Mouse (Mus musculus): ENCODE measurements at regions not wholly inside any gene's neighbourhood (a gene's known extent, or its start where the extent isn't known, plus 50 kb on each side); places are given as distances from the start of the nearest gene placed in this dataset.

DNA sequence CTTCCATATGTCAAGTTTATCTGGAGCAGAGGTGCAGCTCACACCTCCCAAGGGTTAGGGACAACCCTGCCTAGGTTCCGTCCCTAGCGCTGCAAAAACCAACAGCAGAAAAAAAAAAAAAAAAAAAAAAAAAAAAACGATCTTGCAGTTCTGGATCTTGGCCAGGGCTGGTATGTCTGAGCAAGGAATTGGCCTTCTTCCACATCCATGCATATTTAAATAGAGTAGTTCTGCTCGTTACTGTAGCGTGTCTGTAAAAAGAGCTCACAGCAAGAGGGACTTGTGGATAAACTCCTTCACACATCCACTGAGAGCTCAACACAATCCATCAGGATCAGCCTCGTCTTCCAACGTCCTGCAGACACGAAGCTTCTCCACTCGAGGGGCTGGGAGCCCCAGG lies 639.4 kb upstream of the Adam5 start:
- WGBS = 14% methylated on average over 9 of the region's 9 CpGs
- Histone ChIP-seq H3K9ac (no peak overlapping the region), H3K9me3 (ENCODE audit: low read length) (no peaks in the 10 kb centered on the region), H3K4me3 (ENCODE audit: low read depth, low read length) (no peak overlapping the region), H3K4me2 (ENCODE audit: low read depth) (no peak overlapping the region), H3K4me1 (ENCODE audit: insufficient read depth) (peaks cover 36% of the 10 kb centered on the region), H3K36me3 (ENCODE audit: insufficient read depth) (no peaks in the 10 kb centered on the region), H3K27me3 (ENCODE audit: insufficient read depth, low read length) (no peaks in the 10 kb centered on the region), H3K27ac (ENCODE audit: low read depth, low read length) (peak overlapping the region; percentile 41)
- no peak for TF ChIP-seq CTCF (IDR thresholded peaks at IDR 0.05; ENCODE audit: low read depth)
- DNase-seq (peak; percentile 87), ATAC-seq (peak; percentile 38; the same call in 1 of the 2 replicates)

DNA sequence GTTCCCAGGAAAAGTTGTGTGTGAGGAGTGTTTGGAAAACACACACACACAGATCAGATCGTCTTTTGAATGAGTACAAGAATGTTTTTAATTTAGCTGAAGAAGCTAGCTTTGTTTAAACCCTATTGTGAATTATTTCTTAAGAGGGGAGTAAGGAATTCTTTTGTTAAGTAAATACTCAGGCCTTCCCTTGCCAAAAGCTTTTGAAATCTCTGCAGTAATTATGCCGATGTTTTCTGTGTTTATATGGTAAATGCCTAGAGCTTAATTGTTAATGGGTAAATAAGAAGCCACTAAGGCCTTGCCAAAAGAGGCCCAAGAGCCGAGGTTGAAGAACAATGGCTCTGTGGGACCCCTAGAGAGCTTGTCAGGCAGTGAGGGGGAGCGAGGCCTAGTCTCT lies 638.3 kb upstream of the Adam5 start:
- WGBS = 6% methylated on average over 4 of the region's 4 CpGs
- Histone ChIP-seq H3K27ac (ENCODE audit: low read depth, low read length) (no peak overlapping the region), H3K4me3 (ENCODE audit: low read depth, low read length) (no peak overlapping the region), H3K4me2 (ENCODE audit: low read depth) (no peak overlapping the region), H3K36me3 (ENCODE audit: insufficient read depth) (no peaks in the 10 kb centered on the region), H3K9ac (no peak overlapping the region), H3K4me1 (ENCODE audit: insufficient read depth) (peaks cover 36% of the 10 kb centered on the region), H3K9me3 (ENCODE audit: low read length) (no peaks in the 10 kb centered on the region), H3K27me3 (ENCODE audit: insufficient read depth, low read length) (no peaks in the 10 kb centered on the region)
- no peak for ATAC-seq
- no peak for TF ChIP-seq CTCF (IDR thresholded peaks at IDR 0.05; ENCODE audit: low read depth)
- DNase-seq = no peak

DNA sequence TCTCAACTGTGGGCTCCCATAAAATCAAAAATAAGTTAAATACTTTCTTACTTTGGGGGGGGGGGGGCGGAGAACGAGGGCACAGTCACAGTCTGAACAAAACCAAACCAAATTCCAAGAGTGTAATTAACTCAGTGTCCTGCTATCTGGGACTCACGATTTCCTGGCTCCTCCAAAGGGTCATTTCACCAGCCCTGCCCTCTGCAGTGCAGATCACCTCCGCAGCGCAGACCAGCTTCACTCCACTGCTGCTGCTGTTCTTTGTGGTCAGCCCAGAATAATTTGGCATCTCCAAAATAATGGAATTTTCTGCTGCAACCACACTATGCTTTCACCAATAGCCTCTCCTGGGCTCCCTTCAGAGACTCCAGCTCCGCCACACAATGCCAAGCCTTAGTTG lies 631.5 kb upstream of the Adam5 start:
- Histone ChIP-seq H3K9ac (no peak overlapping the region), H3K27ac (ENCODE audit: low read depth, low read length) (no peak overlapping the region), H3K27me3 (ENCODE audit: insufficient read depth, low read length) (no peaks in the 10 kb centered on the region), H3K4me3 (ENCODE audit: low read depth, low read length) (no peak overlapping the region), H3K4me2 (ENCODE audit: low read depth) (no peak overlapping the region), H3K36me3 (ENCODE audit: insufficient read depth) (no peaks in the 10 kb centered on the region), H3K9me3 (ENCODE audit: low read length) (no peaks in the 10 kb centered on the region), H3K4me1 (ENCODE audit: insufficient read depth) (no peaks in the 10 kb centered on the region)
- no peak for TF ChIP-seq CTCF (IDR thresholded peaks at IDR 0.05; ENCODE audit: low read depth)
- DNase-seq (no peak), ATAC-seq (no peak)
- WGBS = 63% methylated on average over 6 of the region's 6 CpGs

DNA sequence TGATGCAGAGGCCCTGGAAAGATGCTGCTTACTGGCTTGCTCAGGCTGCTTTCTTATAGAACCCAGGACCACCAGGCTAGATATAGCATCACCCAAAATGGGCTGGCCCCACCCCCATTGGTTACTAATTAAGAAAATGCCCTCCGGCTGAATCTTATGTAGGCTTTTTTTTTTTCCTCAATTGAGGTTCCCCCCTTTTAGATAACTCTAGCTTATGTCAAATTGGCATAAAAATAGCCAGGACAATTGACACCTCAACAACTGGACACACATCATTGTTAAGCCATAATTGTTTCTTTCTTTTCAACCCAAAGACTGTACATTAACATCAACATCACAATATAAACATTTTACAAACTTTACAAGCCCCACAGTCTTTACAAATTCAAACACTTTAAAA lies 630.8 kb upstream of the Adam5 start:
- Histone ChIP-seq H3K27ac (ENCODE audit: low read depth, low read length) (no peak overlapping the region), H3K36me3 (ENCODE audit: insufficient read depth) (no peaks in the 10 kb centered on the region), H3K4me2 (ENCODE audit: low read depth) (no peak overlapping the region), H3K4me3 (ENCODE audit: low read depth, low read length) (no peak overlapping the region), H3K27me3 (ENCODE audit: insufficient read depth, low read length) (no peaks in the 10 kb centered on the region), H3K9me3 (ENCODE audit: low read length) (no peaks in the 10 kb centered on the region), H3K9ac (no peak overlapping the region), H3K4me1 (ENCODE audit: insufficient read depth) (no peaks in the 10 kb centered on the region)
- no peak for ATAC-seq
- TF ChIP-seq CTCF (IDR thresholded peaks at IDR 0.05; ENCODE audit: low read depth) = no peak
- WGBS = 65% methylated on average over 1 of the region's 1 CpGs
- no peak for DNase-seq

GRCm38 (mm10) chr8:25453826-25454225 lies 629.7 kb upstream of the Adam5 start:
- TF ChIP-seq CTCF (IDR thresholded peaks at IDR 0.05; ENCODE audit: low read depth) = no peak
- 91% methylated on average over 9 of the region's 9 CpGs for WGBS
- no peaks in the 10 kb centered on the region for H3K9me3 ChIP-seq (ENCODE audit: low read length)
- H3K4me1 ChIP-seq (ENCODE audit: insufficient read depth) = no peaks in the 10 kb centered on the region
- no peaks in the 10 kb centered on the region for H3K27me3 ChIP-seq (ENCODE audit: insufficient read depth, low read length)
- H3K9ac ChIP-seq = no peak overlapping the region
- H3K36me3 ChIP-seq (ENCODE audit: insufficient read depth) = no peaks in the 10 kb centered on the region
- no peak overlapping the region for H3K4me3 ChIP-seq (ENCODE audit: low read depth, low read length)
- DNase-seq = no peak
- no peak for ATAC-seq
- no peak overlapping the region for H3K27ac ChIP-seq (ENCODE audit: low read depth, low read length)
- no peak overlapping the region for H3K4me2 ChIP-seq (ENCODE audit: low read depth)

GRCm38 (mm10) chr8:25450544-25450943 lies 626.4 kb upstream of the Adam5 start:
- ATAC-seq (no peak), DNase-seq (no peak)
- TF ChIP-seq CTCF (IDR thresholded peaks at IDR 0.05; ENCODE audit: low read depth) = no peak
- no peaks in the 10 kb centered on the region for H3K36me3 ChIP-seq (ENCODE audit: insufficient read depth)
- H3K9ac ChIP-seq = no peak overlapping the region
- H3K4me1 ChIP-seq (ENCODE audit: insufficient read depth) = no peaks in the 10 kb centered on the region
- H3K4me3 ChIP-seq (ENCODE audit: low read depth, low read length) = no peak overlapping the region
- H3K27me3 ChIP-seq (ENCODE audit: insufficient read depth, low read length) = no peaks in the 10 kb centered on the region
- no peaks in the 10 kb centered on the region for H3K9me3 ChIP-seq (ENCODE audit: low read length)
- H3K4me2 ChIP-seq (ENCODE audit: low read depth) = no peak overlapping the region
- no peak overlapping the region for H3K27ac ChIP-seq (ENCODE audit: low read depth, low read length)

DNA sequence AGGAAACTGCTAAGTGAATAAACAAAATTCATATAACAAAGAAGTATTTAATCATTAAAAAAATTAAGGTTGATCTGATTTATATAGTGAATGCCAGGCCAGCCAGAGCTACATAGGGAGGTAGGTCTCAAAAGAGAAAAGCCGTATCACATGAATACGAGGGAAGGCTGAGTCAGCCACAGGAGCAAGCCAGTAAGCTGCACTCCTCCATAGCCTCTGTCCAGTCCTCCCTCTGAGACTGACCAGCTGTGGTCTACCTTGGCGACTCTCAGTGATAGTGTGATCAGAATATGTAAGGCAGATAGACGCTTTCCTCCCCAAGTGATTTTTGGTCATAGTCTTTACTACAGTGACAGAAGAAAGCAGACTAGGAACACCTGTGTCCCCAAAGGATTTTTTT lies 625.4 kb upstream of the Adam5 start:
- Histone ChIP-seq H3K36me3 (ENCODE audit: insufficient read depth) (no peaks in the 10 kb centered on the region), H3K4me2 (ENCODE audit: low read depth) (no peak overlapping the region), H3K9me3 (ENCODE audit: low read length) (no peaks in the 10 kb centered on the region), H3K4me1 (ENCODE audit: insufficient read depth) (no peaks in the 10 kb centered on the region), H3K9ac (no peak overlapping the region), H3K27ac (ENCODE audit: low read depth, low read length) (no peak overlapping the region), H3K27me3 (ENCODE audit: insufficient read depth, low read length) (no peaks in the 10 kb centered on the region), H3K4me3 (ENCODE audit: low read depth, low read length) (no peak overlapping the region)
- no peak for TF ChIP-seq CTCF (IDR thresholded peaks at IDR 0.05; ENCODE audit: low read depth)
- ATAC-seq (no peak), DNase-seq (no peak)
- WGBS = 96% methylated on average over 4 of the region's 4 CpGs

DNA sequence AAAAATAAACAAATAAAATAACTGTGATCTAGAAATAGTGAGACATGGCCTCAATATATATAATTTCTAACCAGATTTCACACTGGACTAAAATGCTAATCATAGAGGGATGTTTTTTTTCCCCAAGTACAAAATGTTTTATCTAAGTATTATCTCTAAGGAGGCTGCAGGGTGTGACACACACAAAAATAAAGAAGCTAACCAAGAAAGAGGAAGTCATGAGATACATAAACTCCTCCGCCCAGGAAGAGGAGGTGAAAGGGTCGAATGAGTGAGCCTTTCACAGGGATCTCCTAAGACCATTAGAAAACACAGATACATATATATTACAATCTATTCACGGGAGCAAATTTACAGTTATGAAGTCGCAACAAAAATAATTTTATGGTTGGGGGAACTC lies 623.7 kb upstream of the Adam5 start:
- no peak overlapping the region for H3K4me3 ChIP-seq (ENCODE audit: low read depth, low read length)
- WGBS = 88% methylated on average over 4 of the region's 4 CpGs
- no peaks in the 10 kb centered on the region for H3K36me3 ChIP-seq (ENCODE audit: insufficient read depth)
- H3K27me3 ChIP-seq (ENCODE audit: insufficient read depth, low read length) = no peaks in the 10 kb centered on the region
- DNase-seq (no peak), ATAC-seq (no peak)
- H3K4me1 ChIP-seq (ENCODE audit: insufficient read depth) = no peaks in the 10 kb centered on the region
- no peaks in the 10 kb centered on the region for H3K9me3 ChIP-seq (ENCODE audit: low read length)
- H3K4me2 ChIP-seq (ENCODE audit: low read depth) = no peak overlapping the region
- no peak for TF ChIP-seq CTCF (IDR thresholded peaks at IDR 0.05; ENCODE audit: low read depth)
- H3K27ac ChIP-seq (ENCODE audit: low read depth, low read length) = no peak overlapping the region
- no peak overlapping the region for H3K9ac ChIP-seq

Measured in forebrain, postnatal 0 days (tissue).